21 mouse cellular contexts compared by ENCODE assay signal in the genomic region with DNA sequence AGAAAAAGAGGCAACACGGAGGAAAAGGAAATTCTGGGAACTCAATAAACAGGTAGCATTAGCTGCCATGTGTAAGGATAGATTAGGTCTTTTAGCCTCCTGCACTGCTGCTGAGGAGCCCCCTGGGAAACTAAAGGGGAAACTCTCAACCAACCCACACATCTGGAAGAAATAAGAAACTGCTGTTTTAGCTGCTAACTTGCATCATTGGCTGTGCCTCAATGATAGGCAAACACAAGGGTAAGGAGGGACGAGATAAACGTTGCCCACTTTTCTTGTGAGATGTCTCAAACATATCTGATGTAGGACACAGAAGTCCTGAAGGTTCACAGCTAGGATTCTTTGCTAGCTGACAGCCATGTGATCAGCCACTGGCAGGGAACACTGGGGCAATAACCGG.
DNase-seq lines count a peak whose midpoint lies in the region; ATAC-seq and TF ChIP-seq lines count a peak whose summit lies in the region.
"Had no signal": no experiment of that assay in that cellular context is flagged by ENCODE, and none has a peak within 500 bp of the region (broad histone marks: within the 10 kb centered on the region; RNA-seq: fewer than 3 reads in every experiment).

No protein-coding gene starts in this region.

- TF ChIP-seq CTCF in cerebellum, adult 2 months (IDR thresholded peaks at IDR 0.05; ENCODE audit: borderline replicate concordance, insufficient read depth, low read depth, low read length) = no peak

- TF ChIP-seq POLR2A in cerebellum, adult 2 months (IDR thresholded peaks at IDR 0.05; ENCODE audit: borderline replicate concordance, insufficient read depth, low read length) = no peak

- H3K9ac ChIP-seq in limb, embryonic 11.5 days (ENCODE audit: low read length) = no peak overlapping the region
- no peak overlapping the region for H3K9ac ChIP-seq in liver, embryonic 11.5 days (ENCODE audit: low read depth, low read length)
- H3K9ac ChIP-seq in liver, embryonic 15.5 days = no peak overlapping the region
- H3K9ac ChIP-seq: embryonic facial prominence, embryonic 12.5 days; forebrain, embryonic 12.5 days; hindbrain, embryonic 13.5 days; intestine, embryonic 15.5 days had no signal

- DNase-seq in limb, embryonic 11.5 days (ENCODE audit: low spot score) = peak; percentile 22
- DNase-seq in limb, embryonic 10.5 days (ENCODE audit: low spot score) = no peak
- no peak for DNase-seq in liver, embryonic 11.5 days (ENCODE audit: low spot score)
- DNase-seq in lung, postnatal 14 days = no peak
- DNase-seq in right cerebral cortex, postnatal 10 days (ENCODE audit: low spot score in 2 of 2) = no peak
- DNase-seq in cerebellum, adult 2 months = no peak
- DNase-seq: adrenal gland, adult 8-10 months; adrenal gland, postnatal 36 days; cerebellum, adult 11-12 months; cerebellum, postnatal 10 days; gastrocnemius, postnatal 10 days; heart, adult 18-20 months; heart, postnatal 10 days; heart, postnatal 4 days had no signal

- no peak overlapping the region for H3K27ac ChIP-seq in limb, embryonic 11.5 days (replicated peaks; ENCODE audit: low read depth, low read length)
- H3K27ac ChIP-seq in limb, embryonic 10.5 days = no peak overlapping the region
- H3K27ac ChIP-seq in liver, embryonic 11.5 days (ENCODE audit: low read depth, low read length) = no peak overlapping the region
- no peak overlapping the region for H3K27ac ChIP-seq in liver, embryonic 15.5 days (replicated peaks)
- H3K27ac ChIP-seq in cerebellum, adult 2 months (ENCODE audit: insufficient read depth, low read length) = no peak overlapping the region
- H3K27ac ChIP-seq: embryonic facial prominence, embryonic 12.5 days; forebrain, embryonic 12.5 days; heart, embryonic 10.5 days; hindbrain, embryonic 13.5 days; intestine, embryonic 15.5 days had no signal

- H3K4me1 ChIP-seq in limb, embryonic 11.5 days (ENCODE audit: control insufficient read depth, insufficient read depth, low read length) = no peaks in the 10 kb centered on the region
- H3K4me1 ChIP-seq in limb, embryonic 10.5 days = no peaks in the 10 kb centered on the region; the same call in 1 of the 2 replicates
- no peaks in the 10 kb centered on the region for H3K4me1 ChIP-seq in liver, embryonic 11.5 days (replicated peaks; ENCODE audit: control insufficient read depth, insufficient read depth, low read length)
- H3K4me1 ChIP-seq in liver, embryonic 15.5 days (replicated peaks) = no peaks in the 10 kb centered on the region
- no peaks in the 10 kb centered on the region for H3K4me1 ChIP-seq in cerebellum, adult 2 months (ENCODE audit: control insufficient read depth, insufficient read depth, low read length)
- H3K4me1 ChIP-seq: embryonic facial prominence, embryonic 12.5 days; forebrain, embryonic 12.5 days; heart, embryonic 10.5 days; hindbrain, embryonic 13.5 days; intestine, embryonic 15.5 days had no signal

- ATAC-seq in limb, embryonic 11.5 days (ENCODE audit: insufficient number of reproducible peaks, low FRiP score, low TSS enrichment, low read depth) = no peak
- peak; percentile 43; the same call in 1 of the 2 replicates for ATAC-seq in liver, embryonic 11.5 days (replicated peaks; ENCODE audit: low FRiP score)
- ATAC-seq in liver, embryonic 15.5 days (ENCODE audit: insufficient read depth) = peak; percentile 51
- ATAC-seq: forebrain, embryonic 16.5 days; intestine, embryonic 15.5 days had no signal

- no peak overlapping the region for H3K4me3 ChIP-seq in limb, embryonic 11.5 days (ENCODE audit: low read depth, low read length)
- H3K4me3 ChIP-seq in limb, embryonic 10.5 days = no peak overlapping the region
- no peak overlapping the region for H3K4me3 ChIP-seq in liver, embryonic 11.5 days (ENCODE audit: low read depth, low read length)
- no peak overlapping the region for H3K4me3 ChIP-seq in liver, embryonic 15.5 days (replicated peaks)
- H3K4me3 ChIP-seq in cerebellum, adult 2 months (replicated peaks; ENCODE audit: insufficient read depth, low read depth, low read length) = no peak overlapping the region
- H3K4me3 ChIP-seq: embryonic facial prominence, embryonic 12.5 days; forebrain, embryonic 12.5 days; heart, embryonic 10.5 days; hindbrain, embryonic 13.5 days; intestine, embryonic 15.5 days had no signal

- WGBS in limb, embryonic 11.5 days = 42% methylated on average over 4 of the region's 4 CpGs
- 65% methylated on average over 4 of the region's 4 CpGs for WGBS in limb, embryonic 10.5 days
- WGBS in liver, embryonic 11.5 days = 63% methylated on average over 4 of the region's 4 CpGs
- WGBS in liver, embryonic 15.5 days (ENCODE audit: insufficient replicate concordance) = 41% methylated on average over 4 of the region's 4 CpGs
- WGBS in cerebellum, adult 2 months = 78% methylated on average over 4 of the region's 4 CpGs

- no peaks in the 10 kb centered on the region for H3K36me3 ChIP-seq in limb, embryonic 11.5 days (ENCODE audit: control insufficient read depth, insufficient read depth, low read length)
- H3K36me3 ChIP-seq in limb, embryonic 10.5 days = no peaks in the 10 kb centered on the region
- no peaks in the 10 kb centered on the region for H3K36me3 ChIP-seq in liver, embryonic 11.5 days (ENCODE audit: control insufficient read depth, insufficient read depth, low read length)
- no peaks in the 10 kb centered on the region for H3K36me3 ChIP-seq in liver, embryonic 15.5 days (replicated peaks)
- H3K36me3 ChIP-seq: embryonic facial prominence, embryonic 12.5 days; forebrain, embryonic 12.5 days; heart, embryonic 10.5 days; hindbrain, embryonic 13.5 days; intestine, embryonic 15.5 days had no signal

- H3K9me3 ChIP-seq in limb, embryonic 11.5 days (ENCODE audit: control insufficient read depth, low read length) = no peaks in the 10 kb centered on the region
- no peaks in the 10 kb centered on the region for H3K9me3 ChIP-seq in limb, embryonic 10.5 days (replicated peaks)
- H3K9me3 ChIP-seq in liver, embryonic 11.5 days (ENCODE audit: control insufficient read depth, low read length) = no peaks in the 10 kb centered on the region
- no peaks in the 10 kb centered on the region for H3K9me3 ChIP-seq in liver, embryonic 15.5 days (replicated peaks)
- H3K9me3 ChIP-seq: embryonic facial prominence, embryonic 12.5 days; forebrain, embryonic 12.5 days; heart, embryonic 10.5 days; hindbrain, embryonic 13.5 days; intestine, embryonic 15.5 days had no signal

- H3K4me2 ChIP-seq in limb, embryonic 11.5 days (ENCODE audit: low read depth, severe bottlenecking) = no peak overlapping the region
- no peak overlapping the region for H3K4me2 ChIP-seq in liver, embryonic 11.5 days
- no peak overlapping the region for H3K4me2 ChIP-seq in liver, embryonic 15.5 days
- H3K4me2 ChIP-seq: embryonic facial prominence, embryonic 12.5 days; forebrain, embryonic 12.5 days; hindbrain, embryonic 13.5 days; intestine, embryonic 15.5 days had no signal

- no peaks in the 10 kb centered on the region for H3K27me3 ChIP-seq in limb, embryonic 11.5 days (ENCODE audit: control insufficient read depth, insufficient read depth, low read length)
- H3K27me3 ChIP-seq in limb, embryonic 10.5 days (ENCODE audit: low read depth, poor library complexity, severe bottlenecking) = no peaks in the 10 kb centered on the region
- H3K27me3 ChIP-seq in liver, embryonic 11.5 days (replicated peaks; ENCODE audit: control insufficient read depth, insufficient read depth, low read length) = no peaks in the 10 kb centered on the region
- no peaks in the 10 kb centered on the region for H3K27me3 ChIP-seq in liver, embryonic 15.5 days
- no peaks in the 10 kb centered on the region for H3K27me3 ChIP-seq in cerebellum, adult 2 months (ENCODE audit: control insufficient read depth, insufficient read depth, low read length)
- H3K27me3 ChIP-seq: embryonic facial prominence, embryonic 12.5 days; forebrain, embryonic 12.5 days; hindbrain, embryonic 13.5 days; intestine, embryonic 15.5 days had no signal
